Mouse (Mus musculus): Measurements from ENCODE around the gene Ldhc. TPM values are rescaled to one million over a fixed set of nuclear protein-coding genes. Genes with fewer than 3 reads are reported as not detected.

The Ldhc gene
- polyA plus RNA-seq, 1 experiment from 2014 or later, result not detected

- H3K9ac ChIP-seq, result no peak overlapping the region
- H3K36me3 ChIP-seq, result no peaks in the 10 kb centered on the region
- H3K4me3 ChIP-seq, result no peak overlapping the region
- H3K27ac ChIP-seq, result no peak overlapping the region
- H3K4me1 ChIP-seq, result peaks cover 23% of the 10 kb centered on the region
- ATAC-seq (ENCODE audit: low FRiP score, low read depth), result no peak
- H3K9me3 ChIP-seq, result no peaks in the 10 kb centered on the region
- H3K27me3 ChIP-seq (replicated peaks), result no peaks in the 10 kb centered on the region; the same call in 1 of the 2 replicates
- H3K4me2 ChIP-seq (replicated peaks), result no peak overlapping the region
- WGBS, result 30% methylated on average over 13 of the region's 14 CpGs
These were observed 25.9 kb upstream of the Ldhc start for GRCm38 (mm10) chr7:46834994-46835610.

- Histone ChIP-seq H3K27me3 (replicated peaks) (peaks cover 2% of the 10 kb centered on the region; the same call in 1 of the 2 replicates), H3K4me3 (no peak overlapping the region), H3K9me3 (no peaks in the 10 kb centered on the region), H3K4me1 (peaks cover 23% of the 10 kb centered on the region), H3K4me2 (replicated peaks) (no peak overlapping the region), H3K9ac (no peak overlapping the region), H3K36me3 (no peaks in the 10 kb centered on the region), H3K27ac (no peak overlapping the region)
- ATAC-seq (ENCODE audit: low FRiP score, low read depth), result no peak
- 81% methylated on average over 5 of the region's 5 CpGs for WGBS
These were observed 24.6 kb upstream of the Ldhc start for GRCm38 (mm10) chr7:46836357-46836756.

GRCm38 (mm10) chr7:46837073-46837472, 23.9 kb upstream of the Ldhc start:
- ATAC-seq (ENCODE audit: low FRiP score, low read depth), result no peak
- H3K4me3 ChIP-seq, result no peak overlapping the region
- H3K9ac ChIP-seq, result no peak overlapping the region
- peaks cover 3% of the 10 kb centered on the region; the same call in 1 of the 2 replicates for H3K27me3 ChIP-seq (replicated peaks)
- H3K4me1 ChIP-seq, result peaks cover 23% of the 10 kb centered on the region
- WGBS, result 38% methylated on average over 5 of the region's 5 CpGs
- H3K27ac ChIP-seq, result no peak overlapping the region
- no peaks in the 10 kb centered on the region for H3K9me3 ChIP-seq
- no peaks in the 10 kb centered on the region for H3K36me3 ChIP-seq
- H3K4me2 ChIP-seq (replicated peaks), result no peak overlapping the region

- ATAC-seq (ENCODE audit: low FRiP score, low read depth), result no peak
- Histone ChIP-seq H3K4me1 (peaks cover 23% of the 10 kb centered on the region), H3K4me2 (replicated peaks) (no peak overlapping the region; the same call in 1 of the 2 replicates), H3K27me3 (replicated peaks) (peaks cover 3% of the 10 kb centered on the region; the same call in 1 of the 2 replicates), H3K36me3 (no peaks in the 10 kb centered on the region), H3K9me3 (no peaks in the 10 kb centered on the region), H3K27ac (no peak overlapping the region), H3K4me3 (no peak overlapping the region), H3K9ac (no peak overlapping the region)
- 3% methylated on average over 9 of the region's 9 CpGs for WGBS
These were observed 22.8 kb upstream of the Ldhc start for GRCm38 (mm10) chr7:46838104-46838671.

GRCm38 (mm10) chr7:46838891-46839302, 22.1 kb upstream of the Ldhc start:
- H3K4me2 ChIP-seq (replicated peaks), result peak overlapping the region; percentile 16; the same call in 1 of the 2 replicates
- H3K9ac ChIP-seq, result no peak overlapping the region
- no peak overlapping the region for H3K27ac ChIP-seq
- no peaks in the 10 kb centered on the region for H3K36me3 ChIP-seq
- peaks cover 23% of the 10 kb centered on the region for H3K4me1 ChIP-seq
- no peak overlapping the region for H3K4me3 ChIP-seq
- 7% methylated on average over 8 of the region's 8 CpGs for WGBS
- H3K9me3 ChIP-seq, result no peaks in the 10 kb centered on the region
- no peak for ATAC-seq (ENCODE audit: low FRiP score, low read depth)
- H3K27me3 ChIP-seq (replicated peaks), result peaks cover 3% of the 10 kb centered on the region; the same call in 1 of the 2 replicates

- Histone ChIP-seq H3K4me1 (peaks cover 23% of the 10 kb centered on the region), H3K36me3 (no peaks in the 10 kb centered on the region), H3K9me3 (no peaks in the 10 kb centered on the region), H3K4me2 (replicated peaks) (no peak overlapping the region), H3K4me3 (no peak overlapping the region), H3K27ac (no peak overlapping the region), H3K27me3 (replicated peaks) (peaks cover 3% of the 10 kb centered on the region; the same call in 1 of the 2 replicates), H3K9ac (no peak overlapping the region)
- 35% methylated on average over 7 of the region's 7 CpGs for WGBS
- ATAC-seq (ENCODE audit: low FRiP score, low read depth), result no peak
These were observed 21.6 kb upstream of the Ldhc start for GRCm38 (mm10) chr7:46839446-46839845.

- Histone ChIP-seq H3K4me1 (peaks cover 23% of the 10 kb centered on the region), H3K4me2 (replicated peaks) (no peak overlapping the region), H3K4me3 (no peak overlapping the region), H3K36me3 (no peaks in the 10 kb centered on the region), H3K9ac (no peak overlapping the region), H3K27me3 (replicated peaks) (peaks cover 3% of the 10 kb centered on the region; the same call in 1 of the 2 replicates), H3K9me3 (no peaks in the 10 kb centered on the region), H3K27ac (no peak overlapping the region)
- no peak for ATAC-seq (ENCODE audit: low FRiP score, low read depth)
- 81% methylated on average over 5 of the region's 5 CpGs for WGBS
These were observed 21.1 kb upstream of the Ldhc start for GRCm38 (mm10) chr7:46839861-46840260.

GRCm38 (mm10) chr7:46840326-46840725, 20.7 kb upstream of the Ldhc start:
- ATAC-seq (ENCODE audit: low FRiP score, low read depth), result no peak
- Histone ChIP-seq H3K9ac (no peak overlapping the region), H3K9me3 (no peaks in the 10 kb centered on the region), H3K4me3 (no peak overlapping the region), H3K36me3 (no peaks in the 10 kb centered on the region), H3K4me1 (peaks cover 22% of the 10 kb centered on the region), H3K27me3 (replicated peaks) (peaks cover 3% of the 10 kb centered on the region; the same call in 1 of the 2 replicates), H3K27ac (no peak overlapping the region), H3K4me2 (replicated peaks) (no peak overlapping the region)
- WGBS, result 68% methylated on average over 4 of the region's 4 CpGs

- H3K36me3 ChIP-seq, result no peaks in the 10 kb centered on the region
- H3K4me2 ChIP-seq (replicated peaks), result no peak within 1 kb of the TSS
- no peaks in the 10 kb centered on the region for H3K9me3 ChIP-seq
- no peak within 1 kb of the TSS for H3K27ac ChIP-seq
- H3K4me3 ChIP-seq, result no peak within 1 kb of the TSS
- 23% methylated on average over 6 of the region's 6 CpGs for WGBS
- peaks cover 3% of the 10 kb centered on the region; the same call in 1 of the 2 replicates for H3K27me3 ChIP-seq (replicated peaks)
- no peak for ATAC-seq (ENCODE audit: low FRiP score, low read depth)
- no peak within 1 kb of the TSS for H3K9ac ChIP-seq
- H3K4me1 ChIP-seq, result peaks cover 22% of the 10 kb centered on the region
These were observed 20.0 kb upstream of the Ldhc start, which contains the start of gene Ldha for GRCm38 (mm10) chr7:46840787-46841525. Ldha (plus strand) TSS chr7:46841475.

GRCm38 (mm10) chr7:46842278-46842677, 18.7 kb upstream of the Ldhc start:
- 30% methylated on average over 5 of the region's 5 CpGs for WGBS
- no peak overlapping the region for H3K4me2 ChIP-seq (replicated peaks)
- peaks cover 24% of the 10 kb centered on the region for H3K4me1 ChIP-seq
- no peak for ATAC-seq (ENCODE audit: low FRiP score, low read depth)
- no peaks in the 10 kb centered on the region for H3K9me3 ChIP-seq
- no peak overlapping the region for H3K27ac ChIP-seq
- H3K27me3 ChIP-seq (replicated peaks), result peaks cover 3% of the 10 kb centered on the region; the same call in 1 of the 2 replicates
- H3K9ac ChIP-seq, result no peak overlapping the region
- H3K4me3 ChIP-seq, result no peak overlapping the region
- H3K36me3 ChIP-seq, result no peaks in the 10 kb centered on the region

- no peaks in the 10 kb centered on the region for H3K9me3 ChIP-seq
- peaks cover 5% of the 10 kb centered on the region for H3K36me3 ChIP-seq
- H3K4me1 ChIP-seq, result peaks cover 18% of the 10 kb centered on the region
- H3K27me3 ChIP-seq (replicated peaks), result peaks cover 3% of the 10 kb centered on the region; the same call in 1 of the 2 replicates
- no peak overlapping the region for H3K4me3 ChIP-seq
- H3K27ac ChIP-seq, result no peak overlapping the region
- H3K9ac ChIP-seq, result no peak overlapping the region
- no peak for ATAC-seq (ENCODE audit: low FRiP score, low read depth)
- WGBS, result 93% methylated on average over 4 of the region's 4 CpGs
- H3K4me2 ChIP-seq (replicated peaks), result no peak overlapping the region
These were observed 17.4 kb upstream of the Ldhc start for GRCm38 (mm10) chr7:46843576-46843975.

All from neural tube, embryonic 12.5 days (tissue).